Mouse (Mus musculus) midbrain, embryonic 15.5 days (tissue): ENCODE data around the gene Gm21149. TPM values are rescaled to one million over a fixed set of nuclear protein-coding genes. Genes with fewer than 3 reads are reported as not detected.

Source experiments
- polyA plus RNA-seq: library from polyadenylated mRNA; unstranded; fragments of >200 nt; fragmentation: Nextera tagmentation; extraction: Ambion mirVana; gene quantifications from 2 replicates; pipeline ENCODE4 v1.2.1, GENCODE M21; 2015

Gm21149 gene
- polyA plus RNA-seq, 1 experiment from 2014 or later = not detected

Other genes with a start within 250 kb of the Gm21149 start
- gene Gm21190, start 52.7 kb upstream of the Gm21149 start, polyA plus RNA-seq = not detected in 2 replicates
- not detected in 2 replicates for gene Gm21083, start 100.8 kb upstream of the Gm21149 start, polyA plus RNA-seq
- gene Speer4d, start 142.5 kb upstream of the Gm21149 start, polyA plus RNA-seq = not detected in 2 replicates
- not detected in 2 replicates for gene 4930572O03Rik, start 180.5 kb upstream of the Gm21149 start, polyA plus RNA-seq
- gene Speer4c, start 237.7 kb upstream of the Gm21149 start, polyA plus RNA-seq = not detected in 2 replicates